Mouse (Mus musculus): ENCODE data around the gene Rel.

Gene Rel

GRCm38 (mm10) chr11:23688060-23688459, 82.7 kb downstream of the Rel start:
- intact Hi-C loops (cut with DNase I), result no loop called here

Data from adrenal gland (tissue).